ENCODE assay signal across 9 mouse cellular contexts in the genomic region with DNA sequence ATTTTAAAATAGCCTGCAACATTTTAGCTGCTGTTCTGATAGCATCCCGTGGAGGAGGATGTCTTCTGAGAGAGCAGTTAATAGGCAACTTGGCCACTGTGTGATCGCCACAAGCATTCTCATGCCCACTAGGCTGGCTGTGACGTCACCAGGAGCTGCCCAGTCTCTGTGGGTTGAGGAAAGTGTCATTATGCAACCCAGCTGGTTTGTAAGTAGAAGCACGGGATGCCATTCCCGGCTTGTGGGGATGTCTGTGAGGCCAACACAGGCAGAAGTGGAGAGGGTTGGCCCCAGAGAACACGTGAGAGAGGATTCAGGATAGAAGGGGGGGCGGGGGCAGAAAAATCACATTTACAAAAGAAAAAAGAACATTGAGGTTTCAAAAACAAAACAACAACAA.
DNase-seq lines count a peak whose midpoint lies in the region; ATAC-seq and TF ChIP-seq lines count a peak whose summit lies in the region.
"Had no signal": no experiment of that assay in that cellular context is flagged by ENCODE, and none has a peak within 500 bp of the region (broad histone marks: within the 10 kb centered on the region; RNA-seq: fewer than 3 reads in every experiment).

No protein-coding gene starts in this region.

- peaks cover 11% of the 10 kb centered on the region for H3K4me1 ChIP-seq in forebrain, embryonic 16.5 days (replicated peaks; ENCODE audit: control insufficient read depth, insufficient read depth, low read length)

- 29% methylated on average over 7 of the region's 7 CpGs for WGBS in forebrain, embryonic 16.5 days

- H3K4me2 ChIP-seq in forebrain, embryonic 16.5 days (ENCODE audit: low read length): no peak overlapping the region

- H3K9ac ChIP-seq in forebrain, embryonic 16.5 days (replicated peaks; ENCODE audit: low read depth, low read length): no peak overlapping the region

- peak; percentile 57 for DNase-seq in gastrocnemius, adult 2 months
- no peak for DNase-seq in gastrocnemius, adult 18-20 months (ENCODE audit: low spot score)
- DNase-seq in kidney, adult 11 months: peak; percentile 53
- peak; percentile 22 to 65 for DNase-seq in left cerebral cortex, adult 9 months (ENCODE audit: low spot score in 2 of 2)
- peak; percentile 60 to 75 for DNase-seq in right cerebral cortex, postnatal 10 days (ENCODE audit: low spot score in 2 of 2)
- no peak for DNase-seq in embryo, embryonic 9.5 days (ENCODE audit: extremely low spot score)
- DNase-seq in adipocyte (ENCODE audit: low spot score): no peak

- no peak for TF ChIP-seq CTCF in gastrocnemius, adult 2 months (IDR thresholded peaks at IDR 0.05)

- peak overlapping the region; percentile 74 for H3K27ac ChIP-seq in gastrocnemius, adult 2 months
- H3K27ac ChIP-seq in forebrain, embryonic 16.5 days (ENCODE audit: low read length): no peak overlapping the region

- peaks cover 4% of the 10 kb centered on the region; the same call in 1 of the 2 replicates for H3K9me3 ChIP-seq in forebrain, embryonic 16.5 days (ENCODE audit: control insufficient read depth, low read length)

- peak overlapping the region; percentile 24; the same call in 1 of the 2 replicates for H3K4me3 ChIP-seq in gastrocnemius, adult 2 months
- H3K4me3 ChIP-seq in forebrain, embryonic 16.5 days (replicated peaks; ENCODE audit: low read length): no peak overlapping the region

- intact Hi-C loops in gastrocnemius, adult 2 months (cut with DNase I): no loop called here

- no peaks in the 10 kb centered on the region for H3K36me3 ChIP-seq in forebrain, embryonic 16.5 days (ENCODE audit: control insufficient read depth, insufficient read depth)

- ATAC-seq in forebrain, embryonic 16.5 days: 0 out of 2 replicates have a peak, but pooled peaks have one; percentile 26

- no peaks in the 10 kb centered on the region for H3K27me3 ChIP-seq in forebrain, embryonic 16.5 days (replicated peaks; ENCODE audit: control insufficient read depth, insufficient read depth, low read length)
- H3K27me3 ChIP-seq: CH12.LX had no signal

Comparison
In these comparisons a context has a peak if more than half of its experiments do, and no peak if none do; other contexts are left out.
1. DNase-seq: peak in gastrocnemius, adult 2 months (single experiment), kidney, adult 11 months (single experiment), left cerebral cortex, adult 9 months (2 of 2) and right cerebral cortex, postnatal 10 days (2 of 2); none in gastrocnemius, adult 18-20 months (single experiment), embryo, embryonic 9.5 days (single experiment) and adipocyte (single experiment).